Mouse (Mus musculus): ENCODE measurements at regions not wholly inside any gene's neighbourhood (a gene's known extent, or its start where the extent isn't known, plus 50 kb on each side); places are given as distances from the start of the nearest gene placed in this dataset.

DNA sequence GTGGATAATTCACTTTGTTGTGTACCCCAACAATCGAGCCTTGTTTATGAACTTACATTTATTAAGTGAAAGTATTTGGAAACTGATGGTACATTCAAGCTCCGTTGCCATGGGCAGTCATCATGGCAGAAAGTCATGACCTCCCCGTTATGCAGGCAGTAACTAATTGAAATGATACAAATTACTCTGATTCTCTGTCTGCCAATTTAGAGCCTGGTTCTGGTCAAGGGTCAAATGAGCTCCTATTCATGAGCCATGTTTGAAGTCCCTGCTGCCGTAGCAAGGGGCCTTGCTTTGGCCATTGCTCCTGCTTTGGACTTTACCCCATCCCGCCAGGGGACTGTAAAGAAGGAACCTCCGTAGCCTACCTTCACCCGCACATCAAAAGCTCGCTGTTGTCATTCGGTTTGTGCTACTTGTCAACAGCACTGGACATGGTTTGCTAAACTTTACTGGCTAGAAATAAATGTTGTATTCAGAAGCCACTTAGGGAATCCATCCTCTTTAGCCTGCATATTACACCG, 152.8 kb upstream of the Foxd3 start:
- no peak for TF ChIP-seq POLR2A (IDR thresholded peaks at IDR 0.05; ENCODE audit: extremely low read depth, insufficient read depth, low read length)
- TF ChIP-seq CTCF (IDR thresholded peaks at IDR 0.05; ENCODE audit: extremely low read depth, insufficient read depth, low read length) = no peak
